Mouse (Mus musculus) fibroblast of lung, adult 2 months (primary cell): Measurements from ENCODE around the gene Exosc10.

ENCODE experiments used
- DNase-seq: peaks from one replicate; pipeline ENCODE4 v3.0.0-alpha.2; 2011; ENCODE audit warnings: low read depth

The Exosc10 gene

DNA sequence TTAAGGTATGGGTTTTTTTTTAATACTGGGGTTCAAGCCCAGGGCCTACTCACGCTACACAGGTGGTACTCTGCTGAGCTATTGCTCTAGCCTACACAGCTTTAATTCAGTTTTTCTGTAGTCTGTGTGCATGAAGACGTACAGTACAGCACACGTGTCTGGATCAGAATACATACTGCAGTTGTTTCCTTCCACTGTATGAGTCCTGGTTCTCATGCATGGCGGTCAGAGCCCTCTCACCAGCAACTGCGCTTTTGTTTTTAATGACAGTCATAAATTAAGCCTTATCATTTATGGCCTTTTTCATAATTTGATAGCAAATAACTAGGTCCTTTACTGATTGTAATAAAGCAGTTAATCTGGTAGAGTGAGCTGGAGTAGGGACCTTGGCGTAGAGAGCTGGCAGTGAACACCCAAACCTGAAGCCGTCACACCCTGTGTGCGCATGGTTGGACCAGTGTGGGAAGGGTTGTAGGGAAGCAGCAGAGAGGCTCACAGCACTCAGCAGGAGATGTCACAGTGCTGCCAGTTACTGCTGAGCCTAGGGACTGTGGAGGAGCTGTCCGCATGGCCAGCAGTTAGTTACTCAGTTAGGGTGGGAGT is 12.6 kb downstream of the Exosc10 start:
- DNase-seq: no peak

DNA sequence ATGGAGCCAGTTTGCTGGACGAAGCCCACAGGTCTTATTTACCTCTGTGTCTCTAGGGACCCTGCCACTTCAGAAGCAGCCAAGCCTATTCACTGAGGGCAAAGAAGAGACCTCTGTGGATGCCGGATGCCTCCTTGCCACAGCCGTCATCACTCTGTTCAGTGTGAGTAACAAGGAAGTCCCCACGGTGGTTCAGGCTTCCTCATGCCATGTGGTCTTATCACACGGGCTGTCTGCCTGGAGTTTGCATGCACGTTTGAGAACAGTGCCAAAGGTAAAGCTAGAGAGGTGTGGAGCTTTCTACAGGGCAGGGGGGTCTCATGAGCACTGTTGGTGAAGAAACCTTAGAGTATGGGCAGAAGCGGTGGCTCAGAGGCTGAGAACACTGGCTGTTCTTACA is 15.0 kb downstream of the Exosc10 start:
- DNase-seq: no peak

- DNase-seq: no peak
These were observed 22.5 kb downstream of the Exosc10 start for GRCm38 (mm10) chr4:148580765-148581164.

DNA sequence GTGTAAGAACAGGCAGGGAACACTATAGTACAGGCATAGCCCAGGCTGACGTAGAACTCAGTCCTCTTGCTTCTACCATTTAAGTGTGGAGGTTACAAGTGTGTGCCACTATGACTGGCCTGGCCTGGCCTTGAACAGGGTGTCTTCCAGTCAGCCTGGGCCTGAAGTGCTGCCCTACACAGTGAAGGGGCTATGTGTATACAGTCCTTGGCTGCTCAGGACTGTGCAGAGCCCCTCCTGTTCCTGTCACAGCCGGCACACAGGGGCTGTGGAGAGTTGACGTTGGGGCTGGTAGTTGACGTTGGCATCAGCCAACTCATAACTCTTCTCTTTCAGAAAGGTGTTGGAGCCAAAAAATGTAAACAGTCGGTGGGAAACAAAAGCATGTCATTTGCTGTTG is 23.2 kb downstream of the Exosc10 start:
- DNase-seq: no peak

GRCm38 (mm10) chr4:148583257-148583656 is 25.0 kb downstream of the Exosc10 start:
- no peak for DNase-seq

DNA sequence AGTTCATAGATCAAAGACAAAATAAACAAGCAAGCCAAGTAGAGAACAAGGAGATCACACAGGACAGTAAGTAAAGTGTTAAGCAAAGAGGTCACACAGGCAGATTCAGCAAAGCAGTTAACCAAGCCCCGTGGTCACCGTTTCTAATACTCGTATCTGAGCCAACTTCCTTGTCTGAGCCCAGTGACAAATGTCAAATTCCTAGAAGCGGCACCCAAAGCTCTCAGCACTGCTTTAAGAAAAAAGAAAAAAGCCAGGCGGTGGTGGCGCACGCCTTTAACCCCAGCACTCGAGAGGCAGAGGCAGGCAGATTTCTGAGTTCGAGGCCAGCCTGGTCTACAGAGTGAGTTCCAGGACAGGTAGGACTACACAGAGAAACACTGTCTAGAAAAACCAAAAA is 28.4 kb downstream of the Exosc10 start:
- no peak for DNase-seq

DNA sequence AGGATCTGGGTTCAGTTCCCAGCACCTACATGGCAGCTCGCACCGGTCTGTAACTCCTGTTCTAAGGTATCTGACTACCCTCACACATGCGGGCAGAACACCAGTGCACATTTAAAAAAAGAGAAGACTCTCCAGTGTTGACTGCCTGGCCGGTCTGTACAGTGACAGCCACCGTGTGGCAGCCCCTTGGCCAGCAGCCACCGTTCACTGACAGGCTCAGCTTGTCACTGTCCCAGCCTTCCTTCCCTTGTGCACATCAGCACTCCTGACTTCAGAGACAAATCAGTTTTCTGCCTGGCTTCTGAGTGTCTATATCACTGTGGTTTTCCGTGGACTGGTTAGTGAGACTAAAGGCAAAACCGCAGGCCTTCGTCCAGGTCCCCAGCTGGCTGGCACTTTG is 30.6 kb downstream of the Exosc10 start:
- DNase-seq: no peak

- DNase-seq: no peak
These were observed 31.3 kb downstream of the Exosc10 start for GRCm38 (mm10) chr4:148589565-148589964.

DNA sequence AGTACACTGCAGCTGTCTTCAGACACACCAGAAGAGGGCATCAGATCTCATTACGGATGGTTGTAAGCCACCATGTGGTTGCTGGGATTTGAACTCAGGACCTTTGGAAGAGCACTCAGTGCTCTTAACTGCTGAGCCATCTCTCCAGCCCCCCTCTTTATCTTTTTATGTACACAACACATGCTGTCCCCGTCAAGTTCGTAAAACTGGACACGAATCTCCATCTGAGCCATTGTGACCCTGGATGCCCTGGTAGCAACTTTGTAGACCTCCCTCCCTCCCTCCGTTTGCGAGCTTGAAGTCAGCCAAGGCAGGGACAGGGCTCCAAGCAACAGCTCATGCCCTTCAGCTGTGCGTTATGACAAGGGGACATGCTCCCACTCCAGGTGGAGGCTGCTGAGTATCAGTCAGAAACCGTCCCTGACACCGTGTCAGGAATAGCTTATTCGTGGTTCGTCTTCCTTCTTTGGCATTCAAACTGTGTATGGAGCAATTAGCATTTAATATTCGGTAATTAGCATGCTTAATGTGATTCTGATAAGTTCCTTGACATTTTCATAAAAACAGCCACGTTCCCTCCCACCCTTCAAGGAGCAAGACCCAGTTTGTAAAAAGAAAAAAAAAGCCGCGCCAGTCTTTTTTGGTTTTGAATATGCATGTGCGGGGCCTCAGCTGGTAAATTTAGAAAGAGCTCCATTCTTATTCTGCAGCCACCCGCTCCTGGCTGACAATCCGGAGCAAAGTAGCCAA is 32.4 kb downstream of the Exosc10 start:
- no peak for DNase-seq

GRCm38 (mm10) chr4:148591171-148591630 is 33.0 kb downstream of the Exosc10 start, which contains the start of gene Srm:
Srm (plus strand) TSS chr4:148591503.
- DNase-seq: peak; percentile 89

DNA sequence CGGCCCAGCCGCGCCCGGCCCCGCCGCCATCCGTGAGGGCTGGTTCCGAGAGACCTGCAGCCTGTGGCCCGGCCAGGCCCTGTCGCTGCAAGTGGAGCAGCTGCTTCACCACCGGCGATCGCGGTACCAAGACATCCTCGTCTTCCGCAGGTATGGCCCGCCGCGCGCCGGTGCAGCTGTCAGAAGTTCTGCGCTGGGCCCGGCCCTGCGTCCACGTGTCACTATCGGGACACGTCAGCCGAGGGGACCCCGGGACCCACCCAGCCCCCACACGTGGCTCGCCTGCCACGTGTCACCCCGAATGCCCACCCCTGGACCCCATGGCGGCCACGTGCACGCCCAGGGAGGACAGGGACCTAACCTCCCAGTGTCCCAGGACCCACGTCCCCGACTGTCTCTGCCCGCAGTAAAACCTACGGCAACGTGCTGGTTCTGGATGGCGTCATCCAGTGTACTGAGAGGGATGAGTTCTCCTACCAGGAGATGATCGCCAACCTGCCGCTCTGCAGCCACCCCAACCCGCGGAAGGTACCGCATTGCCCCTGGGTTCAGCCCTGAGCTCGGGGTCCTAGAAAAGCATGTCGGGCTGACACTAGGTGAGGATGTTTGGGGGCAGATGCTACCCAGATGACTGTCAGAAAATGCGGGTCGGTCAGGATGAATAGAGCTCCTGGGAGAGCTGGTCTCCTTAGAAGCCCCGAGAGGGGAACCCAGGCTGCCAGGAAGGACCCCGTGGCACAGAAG is 33.6 kb downstream of the Exosc10 start:
- no peak for DNase-seq

DNA sequence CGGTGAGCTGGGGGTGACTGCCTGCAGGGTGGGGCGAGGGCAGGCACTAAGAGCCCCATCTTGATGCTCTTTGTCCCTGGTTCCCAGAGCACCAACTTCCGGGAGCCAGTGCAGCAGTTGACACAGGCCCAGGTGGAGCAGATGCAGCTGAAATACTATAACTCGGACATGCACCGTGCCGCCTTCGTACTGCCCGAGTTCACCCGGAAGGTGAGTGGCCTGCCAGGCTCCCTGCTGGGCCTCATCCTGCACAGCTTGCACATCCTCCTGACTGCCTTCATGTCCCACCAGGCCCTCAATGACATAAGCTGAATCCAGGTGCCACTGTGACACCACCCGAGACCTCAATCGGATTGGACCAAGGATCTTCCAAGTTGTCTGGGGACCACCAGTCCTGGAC is 35.8 kb downstream of the Exosc10 start:
- DNase-seq: no peak

DNA sequence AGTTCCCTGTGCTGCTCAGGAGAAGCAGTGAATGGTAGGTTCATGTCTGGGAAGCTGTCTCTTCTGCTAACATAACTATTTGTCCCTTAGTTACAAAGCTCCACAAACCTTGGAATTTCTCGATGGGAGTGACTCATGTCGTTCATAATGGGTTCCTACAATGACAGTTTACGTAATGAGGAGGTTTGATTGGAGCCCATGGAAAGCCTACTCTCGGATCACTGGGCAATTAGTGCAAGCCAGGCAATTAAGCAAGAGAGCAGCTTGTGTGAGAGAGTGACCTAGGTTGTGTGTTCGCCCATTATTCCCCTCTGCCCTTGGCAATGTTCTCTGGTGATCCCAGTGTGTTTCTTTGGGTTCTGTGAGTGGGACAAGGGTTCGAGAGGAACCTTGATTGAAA is 37.7 kb downstream of the Exosc10 start:
- no peak for DNase-seq

DNA sequence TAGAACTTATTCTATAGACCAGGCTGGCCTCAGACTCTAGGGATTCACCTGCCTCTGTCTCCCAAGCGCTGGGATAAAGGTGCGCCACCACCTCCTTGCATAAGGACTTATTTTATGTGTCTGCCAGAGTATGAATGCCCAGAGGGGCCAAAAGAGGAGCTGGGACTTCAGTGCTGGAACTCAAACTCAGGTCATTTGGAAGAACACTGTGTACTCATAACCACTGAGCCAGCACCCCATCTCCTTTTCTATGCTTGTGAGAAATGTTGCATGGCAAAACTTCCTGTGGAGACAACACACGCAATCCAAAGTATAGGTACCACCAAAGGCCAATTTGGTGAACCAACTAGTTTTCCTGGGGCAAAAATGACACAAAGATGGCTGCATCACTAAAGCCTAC is 38.5 kb downstream of the Exosc10 start:
- no peak for DNase-seq

DNA sequence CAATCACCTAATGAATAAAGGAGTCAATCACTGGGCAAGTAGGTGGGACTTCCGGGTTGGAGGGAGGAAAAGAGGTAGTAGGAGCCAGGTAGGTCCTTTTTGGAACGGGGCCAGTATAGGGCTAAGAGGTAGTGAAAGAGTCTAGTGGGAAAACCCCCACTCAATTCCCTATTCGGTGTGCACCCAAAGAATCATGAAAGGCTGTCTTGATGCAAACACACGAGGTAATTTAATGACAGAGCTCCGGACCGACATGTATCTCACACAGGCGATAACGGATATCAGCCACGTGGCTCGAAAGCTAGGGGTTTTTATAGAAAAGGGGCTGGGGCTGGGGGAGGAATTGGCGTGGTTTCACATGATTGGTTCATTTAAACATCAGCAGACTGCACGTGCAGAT is 40.6 kb downstream of the Exosc10 start:
- no peak for DNase-seq

- no peak for DNase-seq
These were observed 42.1 kb downstream of the Exosc10 start for GRCm38 (mm10) chr4:148600316-148600715.

DNA sequence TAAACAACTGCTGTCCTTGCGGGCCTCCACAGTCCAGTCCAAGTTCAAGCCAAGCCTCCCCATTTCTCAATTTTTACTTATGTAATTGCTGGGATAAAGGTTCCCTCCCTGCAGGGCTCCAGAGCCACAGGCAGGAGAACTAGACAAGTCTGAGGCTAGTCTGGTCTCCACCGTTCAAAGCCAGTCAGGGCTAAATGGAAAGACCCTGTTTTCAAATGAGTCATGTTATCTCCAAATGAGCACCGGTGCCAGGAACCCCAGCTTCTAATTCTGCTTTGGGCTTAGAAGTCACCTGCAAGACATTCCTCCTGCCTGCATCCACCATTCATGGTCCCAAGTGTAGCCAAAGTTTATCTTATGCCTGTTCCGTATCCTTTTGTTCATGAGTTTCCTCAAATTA is 43.6 kb downstream of the Exosc10 start:
- no peak for DNase-seq

DNA sequence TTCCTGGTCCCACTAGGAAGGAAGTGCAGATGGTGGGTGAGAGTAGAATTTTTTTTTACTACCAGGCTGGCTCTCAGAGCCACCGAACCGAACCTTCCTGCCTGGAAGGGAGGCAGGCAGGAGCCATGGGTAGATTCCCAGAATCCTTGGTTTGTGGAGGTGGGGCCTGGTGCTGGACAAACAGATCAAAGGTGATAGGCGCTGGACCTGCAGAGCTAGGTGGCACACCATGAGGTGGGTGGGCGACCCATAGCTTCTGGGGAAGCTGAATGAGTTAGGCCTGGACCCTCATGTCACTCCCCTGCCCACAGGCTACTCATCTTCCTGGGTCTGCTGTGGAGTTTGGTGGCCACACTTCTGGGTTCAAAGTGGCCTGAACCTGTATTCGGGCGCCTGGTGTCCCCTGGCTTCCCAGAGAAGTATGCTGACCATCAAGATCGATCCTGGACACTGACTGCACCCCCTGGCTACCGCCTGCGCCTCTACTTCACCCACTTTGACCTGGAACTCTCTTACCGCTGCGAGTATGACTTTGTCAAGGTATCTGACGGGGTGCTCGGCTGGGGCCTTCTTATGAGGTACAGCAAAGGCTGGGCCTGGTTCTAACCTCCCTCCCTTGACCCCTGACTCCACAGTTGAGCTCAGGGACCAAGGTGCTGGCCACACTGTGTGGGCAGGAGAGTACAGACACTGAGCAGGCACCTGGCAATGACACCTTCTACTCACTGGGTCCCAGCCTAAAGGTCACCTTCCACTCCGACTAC is 44.3 kb downstream of the Exosc10 start, which contains the start of gene Masp2:
Gene Masp2, plus strand, starts transcription at position 198 of the 764 bp plus-strand sequence.
- no peak for DNase-seq

DNA sequence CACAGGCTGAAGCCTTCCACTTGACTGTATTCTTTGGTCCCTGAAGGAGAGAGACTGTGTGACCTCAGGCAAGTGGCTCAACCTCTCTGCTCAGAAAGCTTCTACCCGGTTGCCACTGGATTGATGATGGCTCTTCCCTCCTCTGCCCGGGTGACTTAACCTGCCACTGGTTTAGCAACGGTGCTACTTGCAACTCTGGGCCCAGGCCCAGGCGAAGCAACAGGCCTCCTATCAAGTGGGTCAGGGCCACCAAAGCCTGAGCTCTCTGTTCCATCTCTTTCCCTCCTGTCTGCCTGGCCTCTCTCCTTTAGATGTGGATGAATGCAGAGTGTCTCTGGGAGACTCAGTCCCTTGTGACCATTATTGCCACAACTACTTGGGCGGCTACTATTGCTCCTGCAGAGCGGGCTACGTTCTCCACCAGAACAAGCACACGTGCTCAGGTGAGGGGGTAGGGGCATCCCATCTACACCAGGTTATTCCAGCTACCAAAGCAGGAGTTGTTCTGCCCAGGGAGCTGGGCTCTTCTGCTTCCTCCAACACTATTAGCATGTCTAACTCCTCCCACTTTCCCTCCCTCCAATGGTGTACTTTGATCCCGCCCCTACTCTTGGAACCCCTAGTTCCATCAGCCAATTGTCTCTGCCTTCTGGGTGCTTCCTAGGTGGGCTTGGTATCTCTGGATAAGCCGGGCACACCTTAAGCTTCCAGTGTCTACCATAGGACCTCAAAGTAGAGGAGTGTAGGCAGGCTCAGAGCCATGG is 45.3 kb downstream of the Exosc10 start:
- DNase-seq: no peak

- DNase-seq: no peak
These were observed 45.9 kb downstream of the Exosc10 start for GRCm38 (mm10) chr4:148604141-148604540.

- no peak for DNase-seq
These were observed 46.4 kb downstream of the Exosc10 start for GRCm38 (mm10) chr4:148604541-148605165.
